Mouse (Mus musculus): Measurements from ENCODE around the gene Arl6ip5. TPM values are rescaled to one million over a fixed set of nuclear protein-coding genes. Genes with fewer than 3 reads are reported as not detected.
"Not testable (repeated sequence)": the region's sequence is repeated elsewhere in the genome, so short reads cannot be mapped to it uniquely, and the experiment has no call there.

The Arl6ip5 gene
- polyA plus RNA-seq, 1 experiment: 1.9 TPM

DNA sequence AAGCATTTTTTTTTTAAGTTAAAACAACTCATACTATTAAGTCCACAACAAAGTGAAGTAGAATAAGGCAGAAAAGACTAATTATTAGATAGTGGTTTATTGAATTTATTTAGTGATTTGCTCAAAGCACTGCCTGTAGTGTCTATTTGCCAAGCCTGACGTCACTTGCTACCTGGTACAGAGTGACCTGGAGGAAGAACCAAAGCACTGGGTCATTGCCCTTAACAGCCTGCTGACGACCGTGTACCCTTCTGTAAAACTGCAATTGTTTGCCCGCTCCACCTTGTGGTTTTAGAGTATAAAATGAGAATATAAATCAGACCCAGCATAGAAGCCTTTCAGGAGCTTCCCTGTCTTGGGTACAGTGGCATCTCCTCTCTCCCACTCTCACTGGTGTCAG is 51.7 kb downstream of the Arl6ip5 start:
- H3K27me3 ChIP-seq (ENCODE audit: control insufficient read depth): no peaks in the 10 kb centered on the region
- H3K4me3 ChIP-seq (replicated peaks): no peak overlapping the region
- no peaks in the 10 kb centered on the region for H3K36me3 ChIP-seq (ENCODE audit: control insufficient read depth)
- H3K4me1 ChIP-seq (ENCODE audit: control insufficient read depth): no peaks in the 10 kb centered on the region
- TF ChIP-seq GATA1 (IDR thresholded peaks at IDR 0.05; ENCODE audit: low read length) (no peak), TAL1 (IDR thresholded peaks at IDR 0.05; ENCODE audit: low read length) (no peak)
- H3K9me3 ChIP-seq (ENCODE audit: control insufficient read depth, low read length): no peaks in the 10 kb centered on the region

GRCm38 (mm10) chr6:97263750-97264149 is 53.3 kb downstream of the Arl6ip5 start:
- not testable (repeated sequence) for H3K9me3 ChIP-seq (ENCODE audit: control insufficient read depth, low read length); H3K4me3 ChIP-seq (replicated peaks)

DNA sequence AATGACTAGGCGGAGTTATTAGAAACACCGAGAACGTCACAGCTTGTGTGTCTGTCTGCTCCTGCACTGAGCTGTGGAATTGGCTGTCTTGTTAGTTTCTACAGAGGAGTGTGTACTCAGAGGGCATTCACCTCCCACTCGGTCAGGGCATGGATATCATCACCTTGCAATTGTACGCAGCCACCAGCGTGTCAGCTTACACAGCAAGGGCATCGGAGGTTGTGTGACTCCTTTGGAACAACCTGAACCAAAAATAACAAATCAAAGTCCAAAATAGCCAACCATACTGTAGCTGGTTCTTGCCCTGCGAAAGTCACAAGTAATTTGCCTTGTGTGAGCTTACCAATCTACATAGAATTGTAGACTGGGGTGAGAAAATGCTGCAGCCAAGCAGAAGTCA is 54.8 kb downstream of the Arl6ip5 start:
- TF ChIP-seq TAL1 (IDR thresholded peaks at IDR 0.05; ENCODE audit: low read length) (no peak), GATA1 (IDR thresholded peaks at IDR 0.05; ENCODE audit: low read length) (no peak)
- Histone ChIP-seq H3K4me1 (ENCODE audit: control insufficient read depth) (no peaks in the 10 kb centered on the region), H3K9me3 (ENCODE audit: control insufficient read depth, low read length) (no peaks in the 10 kb centered on the region), H3K36me3 (ENCODE audit: control insufficient read depth) (no peaks in the 10 kb centered on the region), H3K4me3 (replicated peaks) (no peak overlapping the region), H3K27me3 (ENCODE audit: control insufficient read depth) (no peaks in the 10 kb centered on the region)

More at GRCm38 (mm10) chr6:97263750-97264149, 53.3 kb downstream of the Arl6ip5 start:
- H3K4me1 ChIP-seq (ENCODE audit: control insufficient read depth); H3K36me3 ChIP-seq (ENCODE audit: control insufficient read depth); H3K27me3 ChIP-seq (ENCODE audit: control insufficient read depth): not testable (repeated sequence)

DNA sequence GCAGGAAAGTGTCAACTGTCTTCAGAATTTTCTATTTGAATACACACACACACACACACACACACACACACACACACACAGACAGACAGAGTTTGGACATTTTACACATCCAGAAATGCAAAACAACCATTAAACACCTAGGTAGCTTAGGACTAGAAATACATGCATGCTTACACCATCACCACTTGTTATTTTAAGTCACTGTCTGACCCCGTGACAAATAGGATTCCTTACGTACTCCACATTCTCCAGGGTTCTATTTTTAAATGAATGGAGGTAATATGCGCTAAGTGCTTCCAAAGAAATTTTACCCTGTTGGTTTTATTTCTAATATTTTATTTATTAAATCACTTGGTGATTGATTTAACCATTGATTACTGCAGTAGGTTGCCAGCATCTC is 55.2 kb downstream of the Arl6ip5 start:
- Histone ChIP-seq H3K4me3 (replicated peaks) (no peak overlapping the region), H3K9me3 (ENCODE audit: control insufficient read depth, low read length) (no peaks in the 10 kb centered on the region), H3K4me1 (ENCODE audit: control insufficient read depth) (no peaks in the 10 kb centered on the region), H3K36me3 (ENCODE audit: control insufficient read depth) (no peaks in the 10 kb centered on the region), H3K27me3 (ENCODE audit: control insufficient read depth) (no peaks in the 10 kb centered on the region)
- TF ChIP-seq TAL1 (IDR thresholded peaks at IDR 0.05; ENCODE audit: low read length) (no peak), GATA1 (IDR thresholded peaks at IDR 0.05; ENCODE audit: low read length) (no peak)

DNA sequence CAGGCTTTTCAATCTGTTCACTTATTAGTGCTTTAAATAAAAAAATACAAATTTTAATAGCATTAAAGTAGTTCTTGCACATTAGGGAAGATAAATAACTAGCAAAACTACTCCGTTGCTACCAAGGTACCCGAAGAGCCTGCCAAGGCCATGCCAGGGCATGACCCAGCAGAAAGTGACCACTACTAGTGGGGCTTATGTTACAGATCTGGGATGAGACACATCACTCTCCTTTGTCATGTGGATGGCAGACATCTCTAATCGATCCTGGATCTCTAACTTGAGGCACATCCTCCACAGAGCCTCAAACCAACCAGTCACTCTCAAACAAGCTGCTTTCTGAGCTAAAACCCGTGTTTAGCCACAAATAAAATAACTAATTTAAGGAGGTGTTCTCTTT is 56.2 kb downstream of the Arl6ip5 start:
- TF ChIP-seq GATA1 (IDR thresholded peaks at IDR 0.05; ENCODE audit: low read length) (no peak), TAL1 (IDR thresholded peaks at IDR 0.05; ENCODE audit: low read length) (no peak)
- H3K9me3 ChIP-seq (ENCODE audit: control insufficient read depth, low read length): no peaks in the 10 kb centered on the region

DNA sequence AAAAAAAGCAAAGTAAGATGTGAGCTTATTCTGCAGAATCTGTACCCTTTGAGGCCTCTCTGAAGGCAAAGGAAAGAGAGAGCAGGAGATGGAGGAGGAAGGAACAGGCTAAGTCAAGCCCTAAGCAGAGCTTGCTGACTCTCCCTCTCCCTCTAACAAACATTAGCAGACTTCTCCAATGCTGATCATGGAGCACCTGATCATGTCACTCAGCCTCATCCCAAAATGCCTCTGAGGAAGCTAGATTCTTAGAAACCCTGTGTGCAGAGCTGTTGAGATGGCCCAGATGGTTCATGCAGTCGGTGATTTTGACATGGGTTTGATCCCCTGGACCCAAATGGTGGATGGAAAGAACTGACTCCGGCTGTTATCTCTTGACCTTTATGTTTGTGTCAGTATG is 56.6 kb downstream of the Arl6ip5 start:
- Histone ChIP-seq H3K27me3 (ENCODE audit: control insufficient read depth) (no peaks in the 10 kb centered on the region), H3K9me3 (ENCODE audit: control insufficient read depth, low read length) (no peaks in the 10 kb centered on the region), H3K4me3 (replicated peaks) (no peak overlapping the region), H3K36me3 (ENCODE audit: control insufficient read depth) (no peaks in the 10 kb centered on the region), H3K4me1 (ENCODE audit: control insufficient read depth) (no peaks in the 10 kb centered on the region)
- no peak for TF ChIP-seq TAL1 (IDR thresholded peaks at IDR 0.05; ENCODE audit: low read length)
- TF ChIP-seq GATA1 (IDR thresholded peaks at IDR 0.05; ENCODE audit: low read length): no peak

More for the DNA sequence above, 56.2 kb downstream of the Arl6ip5 start:
- Histone ChIP-seq H3K4me1 (ENCODE audit: control insufficient read depth) (no peaks in the 10 kb centered on the region), H3K4me3 (replicated peaks) (no peak overlapping the region), H3K27me3 (ENCODE audit: control insufficient read depth) (no peaks in the 10 kb centered on the region), H3K36me3 (ENCODE audit: control insufficient read depth) (no peaks in the 10 kb centered on the region)

DNA sequence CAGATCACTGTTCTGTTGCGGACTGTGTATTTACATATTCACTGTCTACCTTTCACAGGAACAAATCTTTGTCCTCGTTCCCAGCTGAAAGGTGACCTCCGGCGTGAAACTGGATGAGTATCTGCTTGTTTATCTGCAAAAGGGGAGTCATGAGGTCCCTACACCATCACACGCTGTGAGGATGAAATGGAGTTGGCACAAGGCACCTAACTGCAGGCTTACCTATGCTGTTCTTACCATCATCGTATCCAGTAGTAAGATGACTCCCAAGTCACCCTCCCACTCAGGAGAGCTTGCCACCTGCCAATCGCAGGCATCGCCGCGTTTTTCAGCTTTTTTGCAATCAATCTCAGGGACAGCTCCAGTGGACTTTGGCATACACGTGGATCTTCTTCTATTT is 59.1 kb downstream of the Arl6ip5 start:
- no peaks in the 10 kb centered on the region for H3K27me3 ChIP-seq (ENCODE audit: control insufficient read depth)
- TF ChIP-seq TAL1 (IDR thresholded peaks at IDR 0.05; ENCODE audit: low read length): no peak
- no peak for TF ChIP-seq GATA1 (IDR thresholded peaks at IDR 0.05; ENCODE audit: low read length)
- H3K4me1 ChIP-seq (ENCODE audit: control insufficient read depth): no peaks in the 10 kb centered on the region
- H3K4me3 ChIP-seq (replicated peaks): no peak overlapping the region
- H3K9me3 ChIP-seq (ENCODE audit: control insufficient read depth, low read length): no peaks in the 10 kb centered on the region
- H3K36me3 ChIP-seq (ENCODE audit: control insufficient read depth): no peaks in the 10 kb centered on the region

DNA sequence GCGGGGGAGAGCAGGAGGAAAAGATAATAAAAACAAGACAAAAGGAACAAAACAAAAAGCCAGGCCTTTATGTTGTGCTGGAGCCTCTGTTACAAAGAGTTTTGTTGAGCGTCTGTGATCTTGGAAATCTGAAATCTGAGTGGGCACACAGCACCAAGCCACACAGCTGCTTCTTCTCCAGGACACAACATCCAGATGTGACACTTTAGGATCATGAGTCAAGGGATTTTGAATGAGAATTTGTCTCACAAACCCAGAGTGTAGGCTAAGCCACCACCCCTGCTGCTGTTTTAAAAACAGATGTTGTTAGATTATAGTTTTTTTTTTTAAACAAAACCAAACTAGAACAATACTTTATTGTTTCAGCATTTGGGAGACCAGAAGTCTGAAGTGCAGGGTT is 61.9 kb downstream of the Arl6ip5 start:
- Histone ChIP-seq H3K36me3 (ENCODE audit: control insufficient read depth) (no peaks in the 10 kb centered on the region), H3K4me3 (replicated peaks) (no peak overlapping the region)
- TF ChIP-seq TAL1 (IDR thresholded peaks at IDR 0.05; ENCODE audit: low read length) (no peak), GATA1 (IDR thresholded peaks at IDR 0.05; ENCODE audit: low read length) (no peak)

DNA sequence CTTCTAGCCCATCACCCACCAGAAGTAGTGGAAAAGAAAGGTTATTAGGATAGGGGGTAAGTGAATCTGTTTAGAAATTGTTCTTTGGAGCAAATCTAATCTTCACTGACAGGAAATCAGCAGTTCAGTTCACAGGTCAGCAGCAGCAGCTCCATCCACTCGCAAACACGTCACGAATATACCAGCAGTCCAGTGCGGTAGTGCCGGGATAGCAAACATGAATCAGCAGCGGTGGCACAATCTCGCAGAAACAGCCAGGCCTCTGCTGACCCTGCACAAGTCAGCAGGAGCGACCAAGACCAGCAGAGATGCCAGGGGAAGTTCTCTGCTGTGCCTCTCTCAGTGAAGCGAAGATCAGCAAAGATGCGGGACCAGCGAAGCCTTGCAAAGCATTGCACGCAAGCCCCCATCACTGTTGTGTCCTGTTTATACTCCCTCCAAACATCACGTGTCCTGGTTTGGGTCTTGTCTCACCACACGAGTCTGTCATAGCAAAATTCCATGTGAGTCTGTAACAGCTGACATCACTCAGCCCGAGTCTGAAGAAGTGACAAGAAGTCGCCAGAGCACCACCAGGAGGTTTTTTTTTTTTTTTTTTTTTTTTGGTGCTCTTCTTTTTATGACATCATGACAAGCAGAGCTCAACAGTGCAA is 62.7 kb downstream of the Arl6ip5 start:
- TF ChIP-seq TAL1 (IDR thresholded peaks at IDR 0.05; ENCODE audit: low read length) (no peak), GATA1 (IDR thresholded peaks at IDR 0.05; ENCODE audit: low read length) (no peak)
- no peaks in the 10 kb centered on the region for H3K4me1 ChIP-seq (ENCODE audit: control insufficient read depth)
- H3K9me3 ChIP-seq (ENCODE audit: control insufficient read depth, low read length): no peaks in the 10 kb centered on the region
- no peak overlapping the region for H3K4me3 ChIP-seq (replicated peaks)
- H3K36me3 ChIP-seq (ENCODE audit: control insufficient read depth): no peaks in the 10 kb centered on the region
- H3K27me3 ChIP-seq (ENCODE audit: control insufficient read depth): no peaks in the 10 kb centered on the region; the same call in 1 of the 2 replicates

More for the DNA sequence above, 61.9 kb downstream of the Arl6ip5 start:
- Histone ChIP-seq H3K27me3 (ENCODE audit: control insufficient read depth) (no peaks in the 10 kb centered on the region; the same call in 1 of the 2 replicates), H3K9me3 (ENCODE audit: control insufficient read depth, low read length) (no peaks in the 10 kb centered on the region), H3K4me1 (ENCODE audit: control insufficient read depth) (no peaks in the 10 kb centered on the region)

- Histone ChIP-seq H3K36me3 (ENCODE audit: control insufficient read depth) (no peaks in the 10 kb centered on the region), H3K27me3 (ENCODE audit: control insufficient read depth) (no peaks in the 10 kb centered on the region; the same call in 1 of the 2 replicates), H3K4me1 (ENCODE audit: control insufficient read depth) (no peaks in the 10 kb centered on the region), H3K9me3 (ENCODE audit: control insufficient read depth, low read length) (no peaks in the 10 kb centered on the region), H3K4me3 (replicated peaks) (no peak overlapping the region)
- no peak for TF ChIP-seq GATA1 (IDR thresholded peaks at IDR 0.05; ENCODE audit: low read length)
- TF ChIP-seq TAL1 (IDR thresholded peaks at IDR 0.05; ENCODE audit: low read length): no peak
Observed at GRCm38 (mm10) chr6:97273777-97274176, 63.3 kb downstream of the Arl6ip5 start.

Data from erythroblast, embryonic 14.5 days (primary cell).